ENCODE assay signal across 25 mouse cellular contexts in genomic region chr5:12006473-12006872, GRCm38 (mm10).
A peak's percentile ranks its signal among the peaks of the same experiment; 100 is the strongest.
DNase-seq lines count a peak whose midpoint lies in the region; ATAC-seq and TF ChIP-seq lines count a peak whose summit lies in the region.
"Had no signal": no experiment of that assay in that cellular context is flagged by ENCODE, and none has a peak within 500 bp of the region (broad histone marks: within the 10 kb centered on the region; RNA-seq: fewer than 3 reads in every experiment).

No protein-coding gene starts in this region.

- no peak for TF ChIP-seq CTCF in intestine, postnatal 0 days (IDR thresholded peaks at IDR 0.05; ENCODE audit: low read depth)
- TF ChIP-seq CTCF in lung, embryonic 14.5 days (IDR thresholded peaks at IDR 0.05; ENCODE audit: low read depth): no peak

- 27% methylated on average over 3 of the region's 3 CpGs for WGBS in intestine, embryonic 14.5 days
- 64% methylated on average over 3 of the region's 3 CpGs for WGBS in intestine, postnatal 0 days
- WGBS in lung, embryonic 14.5 days: 62% methylated on average over 3 of the region's 3 CpGs
- 42% methylated on average over 3 of the region's 3 CpGs for WGBS in intestine, embryonic 15.5 days
- WGBS in intestine, embryonic 16.5 days: 55% methylated on average over 3 of the region's 3 CpGs

- H3K9ac ChIP-seq in intestine, embryonic 14.5 days (ENCODE audit: low read length): no peak overlapping the region
- H3K9ac ChIP-seq in intestine, postnatal 0 days (ENCODE audit: low read depth, low read length): no peak overlapping the region
- H3K9ac ChIP-seq in lung, embryonic 14.5 days: no peak overlapping the region
- H3K9ac ChIP-seq in intestine, embryonic 15.5 days: no peak overlapping the region
- H3K9ac ChIP-seq in intestine, embryonic 16.5 days (ENCODE audit: low read depth, low read length): no peak overlapping the region
- H3K9ac ChIP-seq: embryonic facial prominence, embryonic 12.5 days; embryonic facial prominence, embryonic 15.5 days; forebrain, embryonic 12.5 days had no signal

- H3K27ac ChIP-seq in intestine, embryonic 14.5 days (ENCODE audit: low read depth): no peak overlapping the region
- no peak overlapping the region for H3K27ac ChIP-seq in intestine, postnatal 0 days (ENCODE audit: low read depth, low read length)
- no peak overlapping the region for H3K27ac ChIP-seq in lung, embryonic 14.5 days (ENCODE audit: low read depth)
- no peak overlapping the region for H3K27ac ChIP-seq in intestine, embryonic 15.5 days
- no peak overlapping the region for H3K27ac ChIP-seq in intestine, embryonic 16.5 days (ENCODE audit: low read length)
- H3K27ac ChIP-seq: embryonic facial prominence, embryonic 12.5 days; embryonic facial prominence, embryonic 15.5 days; forebrain, embryonic 10.5 days; forebrain, embryonic 12.5 days had no signal

- 0 out of 2 replicates have a peak, but pooled peaks cover 4% of the 10 kb centered on the region for H3K4me1 ChIP-seq in intestine, embryonic 14.5 days (replicated peaks; ENCODE audit: control insufficient read depth, insufficient read depth, low read length)
- H3K4me1 ChIP-seq in intestine, postnatal 0 days (replicated peaks; ENCODE audit: control insufficient read depth, insufficient read depth, low read length): no peaks in the 10 kb centered on the region
- H3K4me1 ChIP-seq in lung, embryonic 14.5 days (ENCODE audit: insufficient read depth): no peaks in the 10 kb centered on the region
- H3K4me1 ChIP-seq in intestine, embryonic 15.5 days (replicated peaks): no peaks in the 10 kb centered on the region
- no peaks in the 10 kb centered on the region for H3K4me1 ChIP-seq in intestine, embryonic 16.5 days (ENCODE audit: control insufficient read depth, insufficient read depth, low read length)
- H3K4me1 ChIP-seq: embryonic facial prominence, embryonic 12.5 days; embryonic facial prominence, embryonic 15.5 days; forebrain, embryonic 10.5 days; forebrain, embryonic 12.5 days had no signal

- no peak for DNase-seq in intestine, embryonic 14.5 days (ENCODE audit: low spot score)
- DNase-seq in lung, embryonic 14.5 days: peak; percentile 12
- no peak for DNase-seq in lung, postnatal 36 days
- no peak for DNase-seq in urinary bladder, adult 18-20 months (ENCODE audit: low spot score in 2 of 2)
- DNase-seq in heart, postnatal 10 days: no peak
- DNase-seq: adrenal gland, adult 2 months; adrenal gland, postnatal 10 days; adrenal gland, postnatal 25 days; cerebellum, adult 11 months; cerebellum, adult 18-20 months; cerebellum, adult 8-10 months; cerebellum, adult 9-11 months; cerebellum, postnatal 14 days; cerebellum, postnatal 36 days; embryo, embryonic 11 days had no signal

- peak; percentile 85 for ATAC-seq in intestine, embryonic 14.5 days (replicated peaks; ENCODE audit: low FRiP score, low TSS enrichment, low read depth)
- ATAC-seq in intestine, postnatal 0 days: no peak
- no peak for ATAC-seq in lung, embryonic 14.5 days (ENCODE audit: insufficient read depth)
- peak; percentile 78 for ATAC-seq in intestine, embryonic 15.5 days
- ATAC-seq in intestine, embryonic 16.5 days: peak; percentile 58
- ATAC-seq: forebrain, embryonic 14.5 days; forebrain, embryonic 16.5 days had no signal

- intact Hi-C loops in heart, postnatal 10 days (cut with DNase I): no loop called here

- H3K4me3 ChIP-seq in intestine, embryonic 14.5 days (ENCODE audit: low read depth, low read length): no peak overlapping the region
- no peak overlapping the region for H3K4me3 ChIP-seq in intestine, postnatal 0 days (ENCODE audit: low read depth, low read length)
- no peak overlapping the region for H3K4me3 ChIP-seq in lung, embryonic 14.5 days (ENCODE audit: low read depth, low read length)
- H3K4me3 ChIP-seq in intestine, embryonic 15.5 days (replicated peaks): no peak overlapping the region
- H3K4me3 ChIP-seq in intestine, embryonic 16.5 days (ENCODE audit: low read length): no peak overlapping the region
- H3K4me3 ChIP-seq: embryonic facial prominence, embryonic 12.5 days; embryonic facial prominence, embryonic 15.5 days; erythroblast, embryonic 14.5 days; forebrain, embryonic 10.5 days; forebrain, embryonic 12.5 days had no signal

- H3K36me3 ChIP-seq in intestine, embryonic 14.5 days (ENCODE audit: control insufficient read depth, insufficient read depth, low read length): no peaks in the 10 kb centered on the region
- H3K36me3 ChIP-seq in intestine, postnatal 0 days (ENCODE audit: control insufficient read depth, insufficient read depth): no peaks in the 10 kb centered on the region
- H3K36me3 ChIP-seq in lung, embryonic 14.5 days (ENCODE audit: insufficient read depth): no peaks in the 10 kb centered on the region
- H3K36me3 ChIP-seq in intestine, embryonic 15.5 days: no peaks in the 10 kb centered on the region
- H3K36me3 ChIP-seq in intestine, embryonic 16.5 days (ENCODE audit: control insufficient read depth, insufficient read depth, low read length): no peaks in the 10 kb centered on the region
- H3K36me3 ChIP-seq: embryonic facial prominence, embryonic 12.5 days; embryonic facial prominence, embryonic 15.5 days; forebrain, embryonic 10.5 days; forebrain, embryonic 12.5 days had no signal

- H3K27me3 ChIP-seq in intestine, embryonic 14.5 days (replicated peaks; ENCODE audit: control insufficient read depth, insufficient read depth, low read length): no peaks in the 10 kb centered on the region
- H3K27me3 ChIP-seq in intestine, postnatal 0 days (replicated peaks; ENCODE audit: control insufficient read depth, insufficient read depth, low read length): no peaks in the 10 kb centered on the region
- H3K27me3 ChIP-seq in lung, embryonic 14.5 days (ENCODE audit: insufficient read depth, low read length): no peaks in the 10 kb centered on the region
- no peaks in the 10 kb centered on the region for H3K27me3 ChIP-seq in intestine, embryonic 15.5 days (replicated peaks)
- H3K27me3 ChIP-seq in intestine, embryonic 16.5 days (replicated peaks; ENCODE audit: control insufficient read depth, insufficient read depth, low read length): no peaks in the 10 kb centered on the region
- H3K27me3 ChIP-seq: embryonic facial prominence, embryonic 12.5 days; embryonic facial prominence, embryonic 15.5 days; forebrain, embryonic 12.5 days had no signal

- no peak overlapping the region for H3K4me2 ChIP-seq in intestine, embryonic 14.5 days (ENCODE audit: low read length)
- H3K4me2 ChIP-seq in intestine, postnatal 0 days (replicated peaks; ENCODE audit: low read depth): no peak overlapping the region
- no peak overlapping the region for H3K4me2 ChIP-seq in lung, embryonic 14.5 days
- H3K4me2 ChIP-seq in intestine, embryonic 15.5 days (replicated peaks): no peak overlapping the region
- no peak overlapping the region for H3K4me2 ChIP-seq in intestine, embryonic 16.5 days (ENCODE audit: low read depth, low read length)
- H3K4me2 ChIP-seq: embryonic facial prominence, embryonic 12.5 days; embryonic facial prominence, embryonic 15.5 days; forebrain, embryonic 12.5 days had no signal

- no peaks in the 10 kb centered on the region for H3K9me3 ChIP-seq in intestine, embryonic 14.5 days (ENCODE audit: control insufficient read depth, low read length)
- H3K9me3 ChIP-seq in intestine, postnatal 0 days (ENCODE audit: control insufficient read depth): no peaks in the 10 kb centered on the region
- no peaks in the 10 kb centered on the region for H3K9me3 ChIP-seq in lung, embryonic 14.5 days (ENCODE audit: low read depth, low read length)
- no peaks in the 10 kb centered on the region for H3K9me3 ChIP-seq in intestine, embryonic 15.5 days
- H3K9me3 ChIP-seq in intestine, embryonic 16.5 days (ENCODE audit: control insufficient read depth, low read length): no peaks in the 10 kb centered on the region
- H3K9me3 ChIP-seq: embryonic facial prominence, embryonic 12.5 days; embryonic facial prominence, embryonic 15.5 days; forebrain, embryonic 10.5 days; forebrain, embryonic 12.5 days had no signal

Comparison
In these comparisons a context has a peak if more than half of its experiments do, and no peak if none do; other contexts are left out.
1. ATAC-seq: peak in intestine, embryonic 14.5 days (single experiment), intestine, embryonic 15.5 days (single experiment) and intestine, embryonic 16.5 days (single experiment); none in intestine, postnatal 0 days (single experiment) and lung, embryonic 14.5 days (single experiment).